Mouse (Mus musculus): ENCODE measurements around the gene Ap1b1.

Gene Ap1b1

DNA sequence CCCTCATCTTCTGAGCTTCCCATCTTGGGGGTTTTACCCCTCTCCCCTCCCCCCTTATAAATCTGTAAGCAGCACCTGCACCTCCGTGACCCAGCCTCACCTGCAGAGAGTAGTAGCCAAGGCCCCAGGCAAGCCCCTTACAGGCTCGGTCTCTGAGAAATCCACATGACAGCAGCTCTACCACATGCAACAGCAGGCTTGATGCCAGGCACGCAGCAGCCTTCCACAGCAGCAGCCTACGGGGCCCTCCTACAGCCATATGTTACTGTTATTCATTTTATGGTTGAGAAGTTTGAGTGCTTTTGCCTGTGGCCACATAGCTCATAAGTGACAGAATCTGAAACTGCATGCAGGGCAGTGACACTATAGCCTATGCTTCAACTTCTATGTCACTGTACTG, 48.8 kb downstream of the Ap1b1 start:
- peak; percentile 80 to 84 for DNase-seq (ENCODE audit: low spot score in 2 of 2)

DNA sequence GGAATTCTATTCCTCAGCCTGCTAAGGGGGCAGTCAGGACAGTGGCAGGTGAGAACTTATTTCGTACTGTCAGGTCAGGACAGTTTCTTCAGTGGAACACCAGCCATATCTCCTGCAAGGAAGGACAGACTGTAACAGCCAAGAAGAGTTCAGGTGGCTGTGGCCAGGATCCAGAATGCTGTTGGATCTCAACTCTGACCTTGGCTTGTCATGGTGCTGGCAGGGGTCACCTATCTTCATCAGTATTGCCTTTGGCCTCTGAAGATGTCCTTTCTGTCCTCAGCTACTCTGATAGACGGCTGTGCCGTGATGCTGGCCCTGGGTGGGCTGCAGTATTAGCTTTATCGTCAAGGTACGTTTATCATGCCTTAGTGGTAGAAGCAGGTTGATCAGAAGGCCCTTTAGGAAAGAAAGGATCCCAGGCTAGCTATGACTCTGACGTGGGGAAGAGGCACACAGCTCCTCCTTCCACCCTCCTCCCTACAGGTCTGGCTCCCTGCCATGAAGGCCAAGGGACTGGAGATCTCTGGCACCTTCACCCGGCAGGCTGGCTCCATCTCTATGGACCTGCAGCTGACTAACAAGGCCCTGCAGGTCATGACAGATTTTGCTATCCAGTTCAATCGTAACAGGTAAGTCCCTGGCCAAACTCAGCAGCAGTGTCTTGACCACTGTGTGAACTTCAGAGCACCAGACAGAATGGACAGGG, 50.7 kb downstream of the Ap1b1 start:
- no peak for DNase-seq (ENCODE audit: low spot score in 2 of 2)

DNA sequence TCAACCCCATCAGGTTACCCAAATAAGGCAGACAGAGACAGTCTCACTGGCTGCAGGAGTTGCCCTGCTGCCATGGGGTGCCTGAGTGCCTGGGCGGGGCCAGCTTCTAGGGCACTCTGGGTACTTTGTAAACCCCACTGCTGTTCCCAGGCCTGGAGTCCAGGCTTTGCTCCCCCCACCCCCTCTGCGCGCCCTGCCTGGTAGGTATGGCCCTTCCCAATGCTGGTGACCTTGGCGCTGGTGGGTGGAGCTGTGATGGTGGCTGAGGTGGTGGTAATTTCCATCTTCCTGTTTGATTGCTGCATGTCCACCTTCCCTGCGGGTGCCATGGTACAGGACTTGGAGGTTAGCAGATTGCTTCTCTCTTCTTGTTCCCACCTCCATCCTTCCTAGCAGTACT, 54.0 kb downstream of the Ap1b1 start:
- no peak for DNase-seq (ENCODE audit: low spot score in 2 of 2)

DNA sequence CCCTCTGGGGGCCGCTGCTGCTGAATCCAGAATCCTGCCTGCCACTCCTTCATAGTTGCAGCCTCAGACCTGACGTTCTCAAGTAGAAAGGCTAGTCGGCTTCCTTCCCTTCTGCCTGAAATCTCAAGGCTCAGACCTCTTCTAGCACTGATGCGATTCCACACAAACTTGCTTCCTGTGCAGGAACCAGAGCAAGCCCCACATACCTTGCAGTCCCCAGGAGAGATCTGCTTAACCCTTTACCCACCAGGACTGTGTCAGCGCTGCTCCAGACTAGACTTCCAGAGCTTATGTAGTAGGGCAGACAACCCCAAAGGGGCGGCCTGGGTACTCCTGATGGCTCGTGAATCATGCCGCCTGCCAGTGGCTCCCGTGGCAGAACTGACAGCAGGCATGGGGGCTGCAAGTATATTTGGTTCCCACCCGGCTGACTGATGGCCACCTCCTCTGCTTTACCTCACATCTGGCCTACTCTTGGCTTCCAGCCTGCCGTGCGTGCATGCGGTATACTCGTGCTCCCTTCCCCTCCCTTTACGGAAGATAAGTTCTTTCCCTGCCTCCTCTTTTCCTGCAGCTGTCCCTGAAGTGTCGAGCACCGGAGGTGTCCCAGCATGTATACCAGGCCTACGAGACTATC, 54.6 kb downstream of the Ap1b1 start:
- DNase-seq (ENCODE audit: low spot score in 2 of 2): peak; percentile 80 to 86

DNA sequence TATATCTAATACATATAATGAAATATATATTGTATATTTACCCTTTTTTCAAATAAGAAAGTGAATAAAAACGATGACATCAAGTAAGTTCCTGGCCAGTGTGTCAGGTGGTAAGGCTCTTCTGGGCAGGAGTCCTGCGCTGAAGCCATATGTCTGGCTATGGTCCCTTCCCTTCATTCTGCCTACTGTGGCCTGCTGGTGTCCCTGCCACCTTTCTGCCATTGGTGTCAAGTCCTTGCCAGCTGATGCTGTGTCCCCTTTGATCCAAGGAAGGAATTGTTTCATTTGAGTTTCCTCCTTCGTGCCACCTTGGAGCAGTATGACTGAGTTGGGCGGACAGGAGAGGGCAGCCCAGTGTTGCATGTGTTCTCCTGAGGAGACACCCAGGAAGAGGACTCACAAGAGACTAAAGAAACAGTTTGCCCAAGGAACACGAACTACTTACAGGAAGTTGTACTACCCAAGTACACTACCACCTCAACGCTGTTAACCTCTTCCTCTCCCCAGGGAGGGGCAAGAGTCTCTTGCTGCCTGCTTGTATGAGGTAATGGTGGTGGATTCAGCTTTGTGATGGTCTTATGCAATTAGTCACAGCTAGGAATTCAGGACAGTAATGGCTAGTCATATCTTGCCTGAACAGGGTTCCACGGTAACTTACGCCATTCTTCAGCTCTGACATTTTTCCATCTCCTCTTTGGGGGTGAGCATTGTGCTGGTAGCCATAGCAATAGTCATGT, 56.2 kb downstream of the Ap1b1 start:
- no peak for DNase-seq (ENCODE audit: low spot score in 2 of 2)

DNA sequence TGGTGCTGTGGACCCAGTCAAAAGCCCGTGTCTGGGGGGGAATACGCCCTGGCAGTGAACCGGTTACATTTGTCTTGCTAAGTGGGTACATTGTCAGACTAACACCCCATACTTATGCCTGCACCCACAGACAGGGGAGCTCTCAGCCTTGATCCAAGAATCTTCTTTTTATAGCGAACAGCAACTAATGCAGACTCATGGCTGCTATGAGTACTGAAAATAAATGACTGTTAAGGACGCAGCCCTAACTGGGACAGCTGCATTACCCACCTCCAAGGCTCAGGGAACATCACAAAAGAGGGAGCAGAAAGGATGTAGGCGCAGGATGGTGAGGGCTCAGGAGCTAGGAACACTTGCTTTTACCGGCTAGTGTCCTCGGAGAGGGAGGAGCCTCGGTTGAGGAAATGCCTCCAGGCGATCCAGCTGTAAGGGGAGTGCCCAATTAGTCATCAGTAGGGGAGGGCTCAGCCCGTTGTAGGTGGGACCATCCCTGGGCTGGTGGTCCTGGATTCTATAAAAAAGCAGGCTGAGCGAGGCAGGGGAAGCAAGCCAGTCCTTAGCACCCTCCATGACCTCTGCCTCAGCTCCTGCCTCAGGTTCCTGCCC, 59.8 kb downstream of the Ap1b1 start:
- DNase-seq (ENCODE audit: low spot score in 2 of 2): no peak

DNA sequence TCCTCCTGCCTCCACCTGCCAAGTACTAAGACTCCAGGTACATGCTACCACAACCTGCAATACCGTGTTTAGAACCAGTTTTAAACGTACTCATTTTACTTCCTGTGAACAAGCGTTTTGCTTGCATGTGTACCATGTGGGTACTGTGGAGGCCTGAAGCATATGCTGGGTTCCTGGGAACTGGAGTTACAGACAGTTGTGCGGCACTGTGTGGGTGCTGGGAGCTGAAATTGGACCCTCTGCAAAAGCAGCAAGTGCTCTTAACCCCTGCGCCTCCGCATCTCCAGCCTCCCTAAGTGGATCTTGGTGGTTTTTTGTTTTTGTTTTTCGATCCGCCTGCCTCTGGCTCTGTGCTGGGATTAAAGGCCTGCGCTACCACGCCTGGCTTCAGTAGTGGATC, 65.0 kb downstream of the Ap1b1 start:
- no peak for DNase-seq (ENCODE audit: low spot score in 2 of 2)

DNA sequence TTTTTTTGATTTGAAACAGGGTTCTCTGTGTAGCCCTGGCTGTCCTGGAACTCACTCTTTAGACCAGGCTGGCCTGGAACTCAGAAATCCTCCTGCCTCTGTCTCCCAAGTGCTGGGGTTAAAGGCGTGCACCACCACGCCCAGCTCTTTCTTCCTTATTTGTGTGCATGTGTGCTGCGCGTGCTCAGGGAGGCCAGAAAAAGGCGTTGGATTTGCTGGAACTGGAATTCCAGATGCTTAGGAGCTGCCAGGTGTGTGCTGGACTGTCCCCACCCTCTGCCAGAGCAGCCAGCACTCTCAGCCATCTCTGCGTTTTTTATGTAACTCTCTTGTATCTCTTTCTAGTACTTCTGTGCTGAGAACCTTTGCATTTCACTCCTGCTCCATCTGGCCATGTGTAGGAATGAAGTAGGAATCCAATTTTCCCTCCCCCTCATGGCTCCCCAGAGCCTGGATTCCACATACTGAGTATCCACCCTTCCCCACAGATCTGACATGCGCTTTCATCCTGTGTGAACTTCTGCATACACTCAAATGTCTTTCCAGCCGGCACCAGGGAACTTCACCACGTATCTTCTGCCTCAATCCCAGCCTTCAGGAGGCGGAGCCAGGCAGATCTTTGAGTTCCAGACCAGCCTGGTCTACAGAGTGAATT, 65.7 kb downstream of the Ap1b1 start:
- peak; percentile 56 to 85 for DNase-seq (ENCODE audit: low spot score in 2 of 2)

DNA sequence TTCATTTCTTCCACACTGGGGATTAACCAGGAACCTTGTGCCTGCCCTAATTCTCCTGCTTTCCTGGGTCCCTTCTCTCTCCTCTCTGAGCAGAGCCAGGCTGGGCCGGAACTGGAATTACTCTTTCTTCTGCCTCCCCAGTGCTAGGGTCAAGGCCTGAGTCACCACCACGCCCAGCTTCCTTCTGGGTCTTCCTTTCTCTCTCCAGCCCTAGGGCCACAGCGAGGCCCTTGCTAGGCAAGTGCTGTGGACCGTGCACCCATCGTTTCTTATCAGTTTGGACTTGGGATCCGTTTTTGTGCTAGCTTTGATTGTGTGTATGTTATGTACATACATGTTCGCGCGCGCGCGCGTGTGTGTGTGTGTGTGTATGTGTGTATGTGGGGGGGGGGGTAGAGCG, 67.5 kb downstream of the Ap1b1 start:
- no peak for DNase-seq (ENCODE audit: low spot score in 2 of 2)

DNA sequence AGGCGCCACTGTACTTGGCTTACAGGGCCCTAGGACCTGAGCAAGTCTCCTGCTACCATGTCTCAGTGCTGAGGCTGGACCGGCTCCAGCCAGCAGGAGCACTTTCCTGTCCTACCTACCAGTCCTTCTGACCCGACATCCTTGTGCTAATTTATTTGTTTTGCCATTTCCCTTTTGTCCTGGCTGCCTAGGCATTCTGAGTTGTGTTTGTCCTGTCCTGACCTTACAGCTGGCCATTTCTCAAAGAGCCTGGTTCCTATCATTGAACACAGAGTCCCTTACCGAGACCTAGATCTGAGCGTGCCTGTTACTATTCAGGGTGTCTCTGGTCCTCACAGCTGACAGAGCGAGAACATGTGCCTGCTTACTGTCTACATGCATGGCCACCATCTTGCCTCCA, 68.2 kb downstream of the Ap1b1 start:
- no peak for DNase-seq (ENCODE audit: low spot score in 2 of 2)

DNA sequence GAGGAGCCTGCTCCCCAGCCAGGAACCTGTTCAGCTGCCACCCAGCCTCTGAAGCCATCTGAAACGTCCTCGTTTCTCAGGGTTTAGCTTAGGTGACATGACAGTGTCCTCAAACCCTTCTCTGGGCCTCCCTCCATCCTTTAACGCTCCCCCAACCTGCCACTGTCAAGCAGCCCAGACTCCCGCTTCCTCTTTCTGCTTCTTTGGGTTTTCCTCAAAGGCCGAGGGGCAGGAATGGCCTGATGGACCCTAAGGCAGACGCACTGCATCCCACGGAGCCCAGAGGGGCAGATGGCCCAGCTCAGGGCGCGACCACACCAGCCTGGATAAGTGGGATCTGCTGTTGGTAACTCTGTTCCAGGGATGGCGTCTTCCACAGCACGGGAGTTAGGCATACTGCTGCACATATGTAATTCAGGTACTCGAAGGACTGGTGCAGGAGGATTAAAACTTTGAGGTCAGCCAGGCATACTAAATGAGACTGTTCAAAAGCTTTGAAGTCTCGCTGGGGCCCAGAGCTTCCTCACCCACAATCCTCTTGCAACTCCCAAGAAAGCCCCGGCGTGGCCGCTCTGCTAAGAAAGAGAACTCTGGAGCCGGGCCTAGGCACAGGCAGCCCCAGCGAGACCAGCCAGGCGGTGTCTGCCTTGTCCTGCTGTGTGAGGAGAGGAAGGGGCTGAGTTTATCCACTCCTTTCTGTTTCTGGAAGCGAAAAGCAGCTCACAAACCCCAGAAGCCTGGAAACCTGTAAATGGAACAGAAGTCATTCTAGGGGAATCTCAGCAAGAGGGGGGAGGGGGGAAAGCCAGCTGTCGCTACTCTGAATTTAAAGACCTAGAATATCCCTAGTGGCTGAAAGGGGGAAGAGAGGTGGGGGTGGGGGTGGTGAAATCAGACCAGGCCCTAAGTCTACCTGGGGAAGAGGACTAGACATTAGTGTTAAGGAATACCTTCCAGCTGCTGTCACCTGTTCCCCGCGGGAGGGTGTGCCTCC, 69.6 kb downstream of the Ap1b1 start:
- no peak for DNase-seq (ENCODE audit: low spot score in 2 of 2)

DNA sequence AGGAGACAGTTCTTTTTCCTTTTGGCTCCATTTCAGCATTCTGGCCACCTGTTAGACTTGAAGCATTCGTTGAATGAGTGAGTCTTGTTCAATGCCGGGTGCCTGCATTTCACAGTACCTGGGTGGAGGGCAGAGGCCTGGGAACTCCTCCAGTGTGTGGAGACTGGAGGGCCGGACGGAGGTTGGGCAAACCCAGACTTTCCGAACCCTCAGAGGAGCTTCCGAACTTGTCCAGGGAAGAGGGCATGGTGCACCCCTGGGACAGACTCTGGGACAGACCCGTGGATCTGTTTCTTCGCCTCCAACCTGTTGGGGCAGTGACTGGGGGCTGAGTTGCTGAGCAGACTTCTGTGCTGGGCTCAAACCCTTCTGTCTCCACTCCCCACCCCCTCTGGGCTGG, 70.4 kb downstream of the Ap1b1 start:
- DNase-seq (ENCODE audit: low spot score in 2 of 2): no peak

DNA sequence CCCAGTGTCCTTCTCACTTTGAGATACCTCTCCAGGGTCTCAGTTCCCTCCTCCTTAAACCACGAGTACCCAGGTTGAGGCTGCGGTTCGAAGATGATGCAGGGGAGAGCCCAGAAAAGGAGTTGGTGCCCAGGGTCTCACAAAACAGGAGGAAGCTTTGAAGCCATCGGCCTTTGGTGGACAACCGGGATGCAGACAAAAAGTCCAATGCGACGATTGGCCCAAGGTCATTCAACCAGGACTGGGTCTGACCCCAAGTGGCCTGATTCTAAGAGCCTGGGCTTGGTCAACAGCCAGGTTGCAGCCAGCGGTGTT, 70.9 kb downstream of the Ap1b1 start:
- DNase-seq (ENCODE audit: low spot score in 2 of 2): no peak

DNA sequence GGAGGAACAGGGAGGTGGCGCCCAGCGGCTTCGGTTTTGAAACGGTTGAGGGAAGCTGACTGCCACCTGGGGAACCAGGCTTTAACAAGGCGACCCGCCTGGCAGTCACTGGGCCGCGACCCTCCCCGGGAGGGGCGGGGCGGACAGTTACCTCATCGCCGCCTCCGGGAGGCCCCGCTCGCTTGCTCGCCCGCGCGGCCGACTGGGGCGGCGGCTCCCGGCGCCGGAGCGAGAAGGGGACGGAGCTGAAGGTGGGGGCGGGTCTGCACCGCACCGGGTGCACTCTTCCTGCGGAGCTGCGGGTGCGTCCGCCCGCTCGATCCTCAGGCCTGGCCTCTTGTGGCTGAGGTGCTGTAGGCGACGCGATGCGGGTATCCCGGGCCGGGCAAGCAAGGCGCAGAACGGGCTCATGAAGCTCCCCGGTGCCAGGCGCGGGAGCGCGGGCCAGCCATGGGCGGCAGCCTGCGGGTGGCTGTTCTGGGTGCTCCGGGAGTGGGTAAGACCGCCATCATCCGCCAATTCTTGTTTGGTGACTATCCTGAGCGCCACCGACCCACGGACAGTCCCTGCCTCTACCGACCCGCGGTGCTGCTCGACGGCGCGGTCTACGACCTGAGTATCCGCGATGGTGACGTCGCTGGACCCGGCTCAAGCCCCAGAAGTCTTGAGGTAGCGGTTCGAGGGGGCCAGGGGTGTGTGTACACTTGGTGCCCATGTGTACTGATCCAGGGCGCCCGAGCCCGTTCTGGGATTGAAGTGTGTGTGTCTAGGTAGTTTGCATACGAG, 71.4 kb downstream of the Ap1b1 start, which contains the start of gene Rasl10a:
TSS of gene Rasl10a (plus strand) at position 273 of the 786 bp plus-strand sequence.
- DNase-seq (ENCODE audit: low spot score in 2 of 2): peak in 1 of 2 experiments; percentile 37

DNA sequence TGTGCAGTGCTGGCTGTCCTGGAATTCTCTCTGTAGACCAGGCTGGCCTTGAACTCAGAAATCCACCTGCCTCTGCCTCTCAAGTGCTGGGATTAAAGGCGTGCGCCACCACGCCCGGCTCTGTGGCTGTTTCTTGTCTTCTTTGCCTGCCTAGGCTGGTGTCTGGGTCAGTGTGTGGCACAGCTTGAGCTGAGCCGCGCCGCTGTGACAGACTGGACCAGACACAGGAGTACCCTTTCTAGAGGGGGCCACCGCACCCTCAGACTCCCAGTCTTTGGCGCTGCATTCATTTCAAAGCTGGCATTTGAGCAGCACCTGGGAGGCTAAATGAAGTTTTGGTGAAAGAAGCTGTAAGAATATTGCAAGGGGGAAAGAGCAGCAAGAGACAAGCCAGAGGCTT, 72.2 kb downstream of the Ap1b1 start:
- no peak for DNase-seq (ENCODE audit: low spot score in 2 of 2)

DNA sequence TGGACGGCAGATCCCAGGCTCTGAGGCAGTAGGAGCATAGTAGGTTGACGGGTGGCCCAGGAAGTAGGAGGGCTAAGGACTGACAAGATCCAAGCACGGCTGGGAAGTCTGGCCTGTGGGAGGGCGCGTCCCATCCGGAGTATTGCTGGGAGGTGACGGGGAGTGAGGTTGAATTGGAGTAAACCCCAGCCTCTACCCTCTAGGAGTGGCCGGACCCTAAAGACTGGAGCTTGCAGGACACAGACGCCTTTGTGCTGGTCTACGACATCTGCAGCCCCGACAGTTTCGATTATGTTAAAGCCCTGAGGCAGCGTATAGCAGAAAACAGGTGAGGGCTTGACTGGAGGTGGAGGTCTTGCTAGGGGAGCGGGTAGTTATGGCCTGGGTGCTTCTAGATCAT, 72.6 kb downstream of the Ap1b1 start:
- DNase-seq (ENCODE audit: low spot score in 2 of 2): no peak

DNA sequence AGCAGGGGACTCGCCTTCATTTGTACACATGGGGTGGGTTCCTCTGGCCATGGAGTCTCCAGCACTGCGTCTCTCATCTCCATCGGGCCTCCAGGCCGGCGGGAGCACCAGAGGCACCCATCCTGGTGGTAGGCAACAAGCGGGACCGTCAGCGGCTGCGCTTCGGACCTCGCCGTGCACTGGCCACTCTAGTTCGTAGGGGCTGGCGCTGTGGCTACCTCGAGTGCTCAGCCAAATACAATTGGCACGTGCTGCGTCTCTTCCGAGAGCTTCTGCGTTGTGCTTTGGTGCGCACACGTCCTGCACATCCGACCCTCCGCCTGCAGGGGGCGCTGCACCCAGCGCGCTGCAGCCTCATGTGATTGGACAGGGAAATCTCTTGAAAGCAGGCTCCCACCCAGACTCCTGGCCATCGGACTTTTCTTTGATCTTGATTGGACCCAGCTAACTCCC, 73.1 kb downstream of the Ap1b1 start:
- DNase-seq (ENCODE audit: low spot score in 2 of 2): peak in 1 of 2 experiments; percentile 65

DNA sequence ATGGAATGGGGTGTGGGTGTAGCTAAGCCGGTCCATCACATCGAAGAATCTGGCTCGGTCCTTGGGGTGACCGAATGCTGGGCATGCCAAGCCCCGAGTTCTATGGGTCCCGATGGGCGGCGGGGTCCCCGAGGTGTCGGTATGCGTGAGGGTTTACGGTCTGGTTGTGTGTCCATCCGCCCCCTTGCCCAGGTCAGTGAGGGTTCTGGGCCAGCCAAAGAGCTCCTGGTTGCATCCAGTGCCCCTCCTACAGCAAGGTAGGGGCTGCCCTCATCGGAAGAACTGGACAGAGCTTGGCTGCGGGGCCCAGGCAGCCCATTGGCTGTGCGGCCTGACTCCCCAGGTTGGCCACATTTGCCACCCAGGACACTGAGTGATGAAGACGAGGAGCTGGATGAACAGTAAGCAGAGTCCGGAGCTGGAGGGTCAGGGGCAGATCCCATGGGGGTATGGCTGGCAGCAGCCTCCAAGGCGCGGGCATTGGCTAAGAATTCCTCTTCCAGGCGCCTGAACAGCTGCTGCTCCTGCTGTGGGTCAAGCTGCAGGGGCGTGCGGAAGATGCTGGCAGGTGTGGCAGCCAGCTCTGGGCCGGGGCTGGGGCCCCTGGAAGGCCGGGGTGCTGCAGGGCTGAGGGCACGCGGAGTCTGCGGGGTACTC, 74.3 kb downstream of the Ap1b1 start:
- DNase-seq (ENCODE audit: low spot score in 2 of 2): no peak

DNA sequence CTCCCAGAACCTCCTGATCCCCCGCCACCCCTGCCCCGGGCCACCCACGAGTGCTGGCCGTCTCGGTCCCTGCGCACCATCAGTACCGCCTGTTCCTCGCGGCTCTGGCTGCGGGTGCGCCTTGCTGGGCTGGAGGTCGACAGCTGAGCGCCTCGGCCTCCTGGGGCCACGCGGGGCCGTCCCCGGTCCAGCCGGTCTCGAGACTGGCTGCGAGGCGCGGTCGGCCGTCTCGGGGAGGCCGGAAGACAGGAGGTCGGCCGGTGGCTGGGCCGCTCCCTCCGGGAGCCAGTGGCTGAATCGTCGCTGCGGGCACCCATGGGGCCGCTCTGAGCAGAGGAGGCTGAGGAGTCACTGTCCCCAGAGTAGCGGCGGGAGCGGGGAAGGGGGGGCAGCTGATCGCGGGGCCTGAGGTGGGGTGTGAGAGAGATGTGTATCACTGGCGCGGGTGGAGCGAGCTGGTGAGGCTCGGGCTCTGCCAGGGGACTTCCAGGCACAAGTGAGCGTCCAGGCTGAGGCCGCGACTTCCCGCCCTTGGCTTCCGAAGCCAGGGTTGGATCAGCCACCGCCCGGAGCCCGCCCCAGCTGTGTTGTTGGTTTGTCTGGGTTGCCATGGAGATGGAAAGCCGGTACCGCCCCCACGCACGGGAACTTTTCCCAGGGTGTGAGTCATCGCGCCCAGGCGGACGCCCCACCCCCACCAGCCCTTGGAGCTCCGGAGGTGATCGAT, 75.0 kb downstream of the Ap1b1 start:
- DNase-seq (ENCODE audit: low spot score in 2 of 2): peak; percentile 92 to 93
